Mouse (Mus musculus) embryonic stem cell, embryonic (primary cell): ENCODE results near the gene Cldn5.

Experiments used
- CTCF ChIA-PET, 4 experiments: fragments of 300-600 bp in 2 of 4; fragments of 350-600 bp in 2 of 4; sonication (Branson Sonifier 250); formaldehyde crosslinking; loops; one replicate each; lab custom pipeline; 2022; ENCODE audit warnings: inconsistent platforms in 2 of 4; lab: Charles Lee
- POLR2A ChIA-PET, 4 experiments: fragments of 300-600 bp in 2 of 4; fragments of 350-600 bp in 2 of 4; sonication (Branson Sonifier 250); formaldehyde crosslinking; loops; one replicate each; lab custom pipeline; 2022; ENCODE audit warnings: antibody characterized with exemption in 4 of 4, inconsistent platforms in 1 of 4; lab: Charles Lee

The Cldn5 gene

DNA sequence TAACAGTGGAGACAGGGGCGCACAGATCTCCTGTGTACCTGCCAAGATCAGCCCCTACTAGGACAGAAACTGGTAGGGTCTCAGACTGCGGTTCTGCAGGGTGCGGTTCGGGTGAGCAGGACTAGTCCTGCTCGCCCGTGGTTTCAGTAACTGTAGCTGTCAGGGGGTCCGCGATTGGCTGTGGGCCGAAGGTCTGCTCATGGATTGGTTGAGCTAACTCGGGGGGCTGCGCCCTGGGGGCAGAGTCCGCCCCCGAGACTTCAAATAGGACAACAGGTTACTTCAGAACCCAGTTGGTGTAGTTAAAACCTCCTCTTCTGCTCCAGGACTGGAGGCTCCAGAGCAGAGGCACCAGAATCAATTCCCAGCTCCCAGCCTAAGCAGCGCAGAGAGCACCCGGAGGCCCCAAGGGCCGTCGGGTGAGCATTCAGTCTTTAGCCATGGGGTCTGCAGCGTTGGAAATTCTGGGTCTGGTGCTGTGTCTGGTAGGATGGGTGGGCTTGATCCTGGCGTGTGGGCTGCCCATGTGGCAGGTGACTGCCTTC is at the start of gene Cldn5:
Gene Cldn5 (plus strand): TSS at position 292 of the 545 bp plus-strand sequence.
- CTCF ChIA-PET: interaction anchor here in 3 of 4 experiments (0.6 to 2.0 kb wide), 7 partner anchors 35 to 422 kb away, joined by 3 to 11 read pairs (median 4); partner anchors contain the start of genes Cdc45 (in 1 of the 3) and Ufd1 (in 1 of the 3)

GRCm38 (mm10) chr16:18727536-18728499 is 48.8 kb upstream of the Cldn5 start:
- CTCF ChIA-PET: interaction anchor here in 1 of 4 experiments (1.0 to 2.2 kb wide), 2 partner anchors 32 to 50 kb away, joined by 3 to 5 read pairs; no protein-coding TSS in a partner anchor
- POLR2A ChIA-PET: interaction anchor here in 3 of 4 experiments (0.6 to 1.7 kb wide), 15 partner anchors 11 to 1724 kb away, joined by 3 to 7 read pairs (median 3); partner anchors contain the start of genes Cldn5 (in 2 of the 3), 2510002D24Rik (in 1 of the 3), Cdc45 (in 1 of the 3) and Gm28539 (in 1 of the 3)

More for the DNA sequence above, at the start of gene Cldn5:
- POLR2A ChIA-PET: interaction anchor here in 3 of 4 experiments (0.5 to 5.4 kb wide), 100 partner anchors 8 to 1613 kb away, joined by 3 to 83 read pairs (median 4); partner anchors contain the start of genes Cdc45 (in 3 of the 3), Hira (in 3 of the 3), Mrpl40 (in 3 of the 3) and Ufd1 (in 3 of the 3)

DNA sequence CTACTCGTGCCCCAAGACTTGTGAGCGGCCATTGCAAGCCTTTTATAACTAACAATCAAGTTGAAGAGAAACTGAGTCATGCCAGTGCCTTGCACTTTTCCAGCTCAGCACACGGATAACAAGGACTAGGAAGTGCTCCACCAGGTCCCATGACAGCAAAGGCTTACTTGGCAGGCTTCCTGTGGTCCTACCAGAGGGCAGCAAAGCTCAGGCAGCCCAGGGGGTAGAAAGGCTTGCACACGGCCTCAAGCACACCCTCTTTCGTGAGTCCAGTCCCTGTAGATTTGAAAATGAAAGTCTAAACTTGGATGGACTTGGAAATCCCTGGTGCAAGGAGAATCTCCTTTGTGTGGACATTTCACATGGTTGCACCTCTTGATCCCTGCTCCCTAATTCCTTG is 47.5 kb upstream of the Cldn5 start:
- ChIA-PET CTCF (no interaction called here), POLR2A (interaction anchor here in 2 of 4 experiments (0.7 to 1.7 kb wide), 7 partner anchors 9 to 353 kb away, joined by 3 to 7 read pairs (median 3); no protein-coding TSS in a partner anchor)

DNA sequence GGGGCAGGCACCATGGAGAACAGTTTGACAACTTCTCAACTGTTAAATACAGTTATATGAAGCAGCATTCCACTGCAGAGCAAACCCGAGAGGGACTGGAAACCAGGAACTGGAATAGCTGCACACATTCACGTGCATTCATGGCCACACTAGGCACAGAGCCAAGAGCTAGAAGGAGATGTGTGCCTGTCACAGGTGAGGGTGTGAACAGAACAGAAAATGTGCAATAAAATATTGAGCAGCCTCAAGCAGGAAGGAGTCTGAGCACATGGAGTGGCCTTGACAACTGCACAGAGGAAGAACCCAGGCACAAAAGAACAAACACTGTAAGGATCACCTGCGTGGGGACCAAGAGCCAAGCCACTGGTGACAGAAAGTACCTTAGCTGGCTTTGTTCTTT is 46.0 kb upstream of the Cldn5 start:
- CTCF ChIA-PET: no interaction called here
- POLR2A ChIA-PET: interaction anchor here in 2 of 4 experiments (1.3 to 1.9 kb wide), 5 partner anchors 10 to 46 kb away, joined by 3 to 9 read pairs (median 4); partner anchors contain the start of gene Cldn5 (in 1 of the 2)

- ChIA-PET POLR2A (interaction anchor here in 2 of 4 experiments (0.6 to 3.9 kb wide), 7 partner anchors 10 to 116 kb away, joined by 3 to 18 read pairs (median 3); partner anchors contain the start of genes Cldn5 (in 2 of the 2), Cdc45 (in 1 of the 2) and Ufd1 (in 1 of the 2)), CTCF (interaction anchor here in 1 of 4 experiments (0.6 kb wide), 1 partner anchor 436 kb away, joined by 3 read pairs; no protein-coding TSS in a partner anchor)
These were observed 43.3 kb upstream of the Cldn5 start for GRCm38 (mm10) chr16:18733100-18733956.

GRCm38 (mm10) chr16:18738303-18738702 is 38.3 kb upstream of the Cldn5 start:
- ChIA-PET POLR2A (interaction anchor here in 2 of 4 experiments (1.0 to 2.2 kb wide), 8 partner anchors 10 to 138 kb away, joined by 3 to 15 read pairs (median 4); partner anchors contain the start of genes 2510002D24Rik (in 1 of the 2), Cdc45 (in 1 of the 2), Cldn5 (in 1 of the 2) and Gm28539 (in 1 of the 2)), CTCF (interaction anchor here in 1 of 4 experiments (0.6 kb wide), 1 partner anchor 119 kb away, joined by 3 read pairs; no protein-coding TSS in a partner anchor)

GRCm38 (mm10) chr16:18746268-18747122 is 30.2 kb upstream of the Cldn5 start:
- CTCF ChIA-PET: interaction anchor here in 1 of 4 experiments (1.0 kb wide), 1 partner anchor 44 kb away, joined by 6 read pairs; no protein-coding TSS in a partner anchor

GRCm38 (mm10) chr16:18751101-18751500 is 25.5 kb upstream of the Cldn5 start:
- ChIA-PET POLR2A (interaction anchor here in 2 of 4 experiments (0.5 to 3.4 kb wide), 3 partner anchors 15 to 102 kb away, joined by 3 to 13 read pairs (median 4); partner anchors contain the start of gene Cldn5 (in 1 of the 2)), CTCF (no interaction called here)

More at GRCm38 (mm10) chr16:18746268-18747122, 30.2 kb upstream of the Cldn5 start:
- POLR2A ChIA-PET: interaction anchor here in 2 of 4 experiments (0.6 to 1.2 kb wide), 4 partner anchors 10 to 30 kb away, joined by 3 to 5 read pairs (median 4); partner anchors contain the start of gene Cldn5 (in 1 of the 2)

GRCm38 (mm10) chr16:18751885-18752499 is 24.7 kb upstream of the Cldn5 start:
- ChIA-PET POLR2A (interaction anchor here in 3 of 4 experiments (0.7 to 3.4 kb wide), 6 partner anchors 9 to 288 kb away, joined by 3 to 13 read pairs (median 4); partner anchors contain the start of gene Cldn5 (in 3 of the 3)), CTCF (interaction anchor here in 2 of 4 experiments (0.5 to 0.7 kb wide), 2 partner anchors 46 to 56 kb away, joined by 3 read pairs; no protein-coding TSS in a partner anchor)

DNA sequence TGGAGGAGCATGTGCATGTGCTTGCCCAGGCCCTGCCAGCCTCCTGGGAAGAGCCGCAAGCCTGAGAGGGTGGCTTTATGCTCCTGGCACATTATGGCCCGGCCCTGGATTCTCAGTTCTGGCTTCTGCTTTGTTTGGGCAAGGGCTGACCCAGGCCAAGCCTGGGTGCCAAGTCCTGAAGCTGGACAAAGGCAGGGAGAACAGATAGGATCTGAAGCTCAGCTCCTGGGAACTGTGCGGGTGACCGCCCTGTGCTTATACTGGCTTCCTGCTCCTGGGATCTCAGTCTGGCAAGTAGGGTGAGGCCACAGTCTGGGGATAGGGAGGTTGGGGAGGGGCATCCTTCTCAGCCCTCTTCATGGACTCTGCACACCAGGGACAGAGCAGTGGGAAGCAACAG is 14.9 kb upstream of the Cldn5 start:
- ChIA-PET CTCF (interaction anchor here in 1 of 4 experiments (0.6 kb wide), 1 partner anchor 1753 kb away, joined by 3 read pairs; no protein-coding TSS in a partner anchor), POLR2A (interaction anchor here in 2 of 4 experiments (0.7 to 6.6 kb wide), 7 partner anchors 8 to 51 kb away, joined by 3 to 39 read pairs (median 4); partner anchors contain the start of gene Cldn5 (in 2 of the 2))

GRCm38 (mm10) chr16:18762960-18763359 is 13.7 kb upstream of the Cldn5 start:
- ChIA-PET CTCF (no interaction called here), POLR2A (interaction anchor here in 3 of 4 experiments (0.6 to 6.6 kb wide), 4 partner anchors 12 to 540 kb away, joined by 3 to 39 read pairs (median 7); partner anchors contain the start of gene Cldn5 (in 1 of the 3))

DNA sequence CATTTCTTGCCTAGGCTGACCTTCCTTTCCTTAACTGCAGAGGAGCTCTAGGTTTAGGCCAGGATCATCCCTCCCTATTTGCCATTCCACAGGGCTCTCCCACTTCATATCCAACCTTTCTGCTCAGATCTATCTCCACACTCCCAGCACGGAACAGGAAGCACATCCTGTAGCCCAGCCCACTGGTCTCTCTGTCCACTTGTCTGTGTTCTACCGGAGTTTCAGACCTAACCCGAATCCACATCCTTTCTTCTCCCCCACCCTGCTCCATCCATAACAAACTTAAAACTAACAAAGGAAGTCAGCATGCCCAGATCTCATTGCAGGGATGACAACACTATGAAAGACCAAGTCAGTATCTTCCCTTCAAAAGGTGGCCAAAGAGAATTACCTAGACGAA is 10.3 kb upstream of the Cldn5 start:
- ChIA-PET POLR2A (interaction anchor here in 2 of 4 experiments (0.5 to 6.6 kb wide), 7 partner anchors 10 to 113 kb away, joined by 3 to 39 read pairs (median 4); partner anchors contain the start of gene Cldn5 (in 2 of the 2)), CTCF (no interaction called here)

DNA sequence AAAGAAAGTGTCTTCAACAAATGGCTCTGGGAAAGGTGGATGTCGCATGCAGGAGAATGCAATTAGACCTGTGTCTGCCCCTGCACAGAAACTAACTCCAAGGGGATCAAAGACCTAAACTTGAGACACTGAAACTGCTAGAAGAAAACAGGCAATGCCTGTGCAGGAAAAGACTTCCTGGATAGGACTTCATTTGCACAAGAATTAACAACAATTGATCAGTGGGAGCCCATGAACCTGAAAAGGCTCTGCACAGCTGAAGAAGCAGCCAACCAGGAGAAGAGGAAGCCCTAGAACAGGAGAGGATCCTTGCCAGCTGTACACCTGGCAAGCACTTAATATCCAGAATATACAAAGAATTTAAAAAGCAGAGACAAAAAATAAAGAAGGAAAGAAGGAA is 7.1 kb upstream of the Cldn5 start:
- CTCF ChIA-PET: interaction anchor here in 1 of 4 experiments (1.6 kb wide), 1 partner anchor 91 kb away, joined by 5 read pairs; no protein-coding TSS in a partner anchor
- POLR2A ChIA-PET: interaction anchor here in 3 of 4 experiments (0.8 to 1.6 kb wide), 8 partner anchors 8 to 69 kb away, joined by 3 to 5 read pairs (median 3); partner anchors contain the start of genes Cdc45 (in 2 of the 3) and Ufd1 (in 2 of the 3)

DNA sequence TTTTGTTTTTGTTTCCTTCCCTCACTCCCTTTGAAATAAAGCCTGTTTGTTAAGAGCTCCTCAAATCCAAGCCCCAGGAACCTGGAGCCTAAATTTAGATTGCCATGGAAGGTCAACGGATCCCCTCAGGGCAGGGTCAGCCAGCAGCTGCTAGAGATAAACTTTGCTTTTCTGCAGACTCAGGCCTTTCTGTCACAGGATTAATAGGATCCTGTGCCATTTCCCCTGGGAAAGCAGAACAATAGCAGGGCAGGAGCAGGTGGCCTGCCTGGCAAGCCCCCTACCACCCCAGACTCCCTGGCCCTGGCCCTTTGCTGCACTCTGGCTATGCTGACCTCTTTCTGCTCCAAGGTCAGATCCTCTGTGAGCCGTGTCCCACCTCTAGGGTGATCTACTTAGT is 2.7 kb upstream of the Cldn5 start:
- CTCF ChIA-PET: interaction anchor here in 1 of 4 experiments (0.7 kb wide), 1 partner anchor 1412 kb away, joined by 4 read pairs; no protein-coding TSS in a partner anchor
- POLR2A ChIA-PET: interaction anchor here in 3 of 4 experiments (0.9 to 5.4 kb wide), 8 partner anchors 9 to 78 kb away, joined by 3 to 83 read pairs (median 4); partner anchors contain the start of genes Cdc45 (in 2 of the 3) and Ufd1 (in 2 of the 3)
